19 mouse cellular contexts compared by ENCODE assay signal in genomic region chr11:25866292-25866691, GRCm38 (mm10).
DNase-seq lines count a peak whose midpoint lies in the region; ATAC-seq and TF ChIP-seq lines count a peak whose summit lies in the region.
"Had no signal": no experiment of that assay in that cellular context is flagged by ENCODE, and none has a peak within 500 bp of the region (broad histone marks: within the 10 kb centered on the region; RNA-seq: fewer than 3 reads in every experiment).

No protein-coding gene starts in this region.

- no peaks in the 10 kb centered on the region for H3K4me1 ChIP-seq in hindbrain, postnatal 0 days (ENCODE audit: insufficient read depth, low read length)
- H3K4me1 ChIP-seq in hindbrain, embryonic 14.5 days (replicated peaks; ENCODE audit: control insufficient read depth, insufficient read depth, low read length) = no peaks in the 10 kb centered on the region
- no peaks in the 10 kb centered on the region for H3K4me1 ChIP-seq in heart, embryonic 10.5 days
- H3K4me1 ChIP-seq in forebrain, embryonic 14.5 days (ENCODE audit: control insufficient read depth, insufficient read depth, low read length) = peaks cover 13% of the 10 kb centered on the region; the same call in 1 of the 2 replicates
- H3K4me1 ChIP-seq: embryonic facial prominence, embryonic 10.5 days; heart, embryonic 12.5 days; liver, embryonic 13.5 days; lung, embryonic 15.5 days; stomach, embryonic 15.5 days had no signal

- H3K27ac ChIP-seq in hindbrain, postnatal 0 days = no peak overlapping the region
- no peak overlapping the region for H3K27ac ChIP-seq in hindbrain, embryonic 14.5 days
- no peak overlapping the region for H3K27ac ChIP-seq in heart, embryonic 10.5 days
- no peak overlapping the region for H3K27ac ChIP-seq in forebrain, embryonic 14.5 days (ENCODE audit: low read depth, low read length)
- H3K27ac ChIP-seq: embryonic facial prominence, embryonic 10.5 days; limb, embryonic 10.5 days; liver, embryonic 13.5 days; lung, embryonic 15.5 days; stomach, embryonic 15.5 days had no signal

- no peaks in the 10 kb centered on the region for H3K36me3 ChIP-seq in hindbrain, postnatal 0 days (ENCODE audit: insufficient read depth, low read length)
- H3K36me3 ChIP-seq in hindbrain, embryonic 14.5 days (replicated peaks; ENCODE audit: control insufficient read depth, insufficient read depth) = no peaks in the 10 kb centered on the region
- H3K36me3 ChIP-seq in heart, embryonic 10.5 days = no peaks in the 10 kb centered on the region
- no peaks in the 10 kb centered on the region for H3K36me3 ChIP-seq in forebrain, embryonic 14.5 days (ENCODE audit: control insufficient read depth, insufficient read depth, low read length)
- H3K36me3 ChIP-seq: embryonic facial prominence, embryonic 10.5 days; forebrain, embryonic 15.5 days; G1E; heart, embryonic 12.5 days; limb, embryonic 10.5 days; liver, embryonic 13.5 days; lung, embryonic 15.5 days; stomach, embryonic 15.5 days had no signal

- no peak overlapping the region for H3K4me3 ChIP-seq in hindbrain, postnatal 0 days (ENCODE audit: low read length)
- no peak overlapping the region for H3K4me3 ChIP-seq in hindbrain, embryonic 14.5 days (replicated peaks; ENCODE audit: low read length)
- no peak overlapping the region for H3K4me3 ChIP-seq in heart, embryonic 10.5 days
- H3K4me3 ChIP-seq in forebrain, embryonic 14.5 days (ENCODE audit: low read depth, low read length) = no peak overlapping the region
- H3K4me3 ChIP-seq: embryonic facial prominence, embryonic 10.5 days; forebrain, embryonic 15.5 days; heart, embryonic 12.5 days; limb, embryonic 10.5 days; liver, embryonic 13.5 days; lung, embryonic 15.5 days; stomach, embryonic 15.5 days had no signal

- no peaks in the 10 kb centered on the region for H3K27me3 ChIP-seq in hindbrain, postnatal 0 days (ENCODE audit: insufficient read depth, low read length)
- H3K27me3 ChIP-seq in hindbrain, embryonic 14.5 days (ENCODE audit: control insufficient read depth, insufficient read depth, low read length) = no peaks in the 10 kb centered on the region
- H3K27me3 ChIP-seq in heart, embryonic 10.5 days (ENCODE audit: insufficient read depth, poor library complexity, severe bottlenecking) = no peaks in the 10 kb centered on the region
- no peaks in the 10 kb centered on the region for H3K27me3 ChIP-seq in forebrain, embryonic 14.5 days (replicated peaks; ENCODE audit: control insufficient read depth, insufficient read depth, low read length)
- H3K27me3 ChIP-seq: forebrain, embryonic 15.5 days; heart, embryonic 12.5 days; liver, embryonic 13.5 days; lung, embryonic 15.5 days; stomach, embryonic 15.5 days had no signal

- TF ChIP-seq CTCF in hindbrain, postnatal 0 days (IDR thresholded peaks at IDR 0.05; ENCODE audit: low read depth) = no peak

- no peak for ATAC-seq in hindbrain, postnatal 0 days
- ATAC-seq in hindbrain, embryonic 14.5 days (ENCODE audit: low FRiP score) = no peak
- no peak for ATAC-seq in forebrain, embryonic 14.5 days
- ATAC-seq: CD4-positive, CD25-positive, alpha-beta regulatory T cell, adult 4 months; forebrain, embryonic 15.5 days had no signal

- no peak overlapping the region for H3K9ac ChIP-seq in hindbrain, postnatal 0 days (replicated peaks; ENCODE audit: low read length)
- H3K9ac ChIP-seq in hindbrain, embryonic 14.5 days = no peak overlapping the region
- H3K9ac ChIP-seq in forebrain, embryonic 14.5 days (ENCODE audit: low read length) = no peak overlapping the region
- H3K9ac ChIP-seq: forebrain, embryonic 15.5 days; heart, embryonic 12.5 days; liver, embryonic 13.5 days; lung, embryonic 15.5 days; stomach, embryonic 15.5 days had no signal

- no peak overlapping the region for H3K4me2 ChIP-seq in hindbrain, postnatal 0 days (ENCODE audit: low read depth, low read length)
- no peak overlapping the region for H3K4me2 ChIP-seq in hindbrain, embryonic 14.5 days (replicated peaks)
- H3K4me2 ChIP-seq in forebrain, embryonic 14.5 days (ENCODE audit: low read length) = no peak overlapping the region
- H3K4me2 ChIP-seq: forebrain, embryonic 15.5 days; heart, embryonic 12.5 days; liver, embryonic 13.5 days; lung, embryonic 15.5 days; stomach, embryonic 15.5 days had no signal

- H3K9me3 ChIP-seq in hindbrain, postnatal 0 days (ENCODE audit: low read length) = no peaks in the 10 kb centered on the region
- no peaks in the 10 kb centered on the region for H3K9me3 ChIP-seq in hindbrain, embryonic 14.5 days (ENCODE audit: control insufficient read depth, low read length)
- H3K9me3 ChIP-seq in heart, embryonic 10.5 days = no peaks in the 10 kb centered on the region
- H3K9me3 ChIP-seq in forebrain, embryonic 14.5 days (replicated peaks; ENCODE audit: control insufficient read depth, low read length) = no peaks in the 10 kb centered on the region
- H3K9me3 ChIP-seq: embryonic facial prominence, embryonic 10.5 days; forebrain, embryonic 15.5 days; G1E; heart, embryonic 12.5 days; limb, embryonic 10.5 days; liver, embryonic 13.5 days; lung, embryonic 15.5 days; stomach, embryonic 15.5 days had no signal

- DNase-seq in hindbrain, postnatal 0 days (ENCODE audit: low spot score) = peak; percentile 66
- DNase-seq in hindbrain, embryonic 14.5 days (ENCODE audit: low spot score) = no peak
- DNase-seq in cerebellum, adult 11-12 months = peak; percentile 30
- peak; percentile 36 for DNase-seq in cerebellum, adult 9-11 months
- DNase-seq in retina, postnatal 1 day = peak; percentile 44
- DNase-seq in heart, embryonic 10.5 days (ENCODE audit: low spot score) = no peak
- DNase-seq in forebrain, embryonic 14.5 days (ENCODE audit: low spot score) = no peak
- DNase-seq: kidney, postnatal 4 days; liver, embryonic 13.5 days; midbrain, embryonic 14.5 days; thymus, adult 2 months had no signal

- 44% methylated on average over 2 of the region's 2 CpGs for WGBS in hindbrain, postnatal 0 days
- WGBS in hindbrain, embryonic 14.5 days = 75% methylated on average over 2 of the region's 2 CpGs
- WGBS in heart, embryonic 10.5 days = 74% methylated on average over 2 of the region's 2 CpGs
- WGBS in forebrain, embryonic 14.5 days = 77% methylated on average over 2 of the region's 2 CpGs

Comparison
In these comparisons a context has a peak if more than half of its experiments do, and no peak if none do; other contexts are left out.
1. DNase-seq: peak in hindbrain, postnatal 0 days (single experiment), cerebellum, adult 11-12 months (single experiment), cerebellum, adult 9-11 months (single experiment) and retina, postnatal 1 day (single experiment); none in hindbrain, embryonic 14.5 days (single experiment), heart, embryonic 10.5 days (single experiment) and forebrain, embryonic 14.5 days (single experiment).